Mouse (Mus musculus) lung, embryonic 14.5 days (tissue): ENCODE data around the gene Rnf8. TPM values are rescaled to one million over a fixed set of nuclear protein-coding genes. Genes with fewer than 3 reads are reported as not detected.

Source experiments
- ATAC-seq: fragments of 200-750 bp; cut with Nextera tagmentation; 2 replicates; pipeline ENCODE4 v1.8.0; 2017; ENCODE audit warnings: mild to moderate bottlenecking, moderate TSS enrichment, moderate library complexity; ENCODE audit not compliant: insufficient read depth
- DNase-seq: peaks from one replicate; pipeline ENCODE4 v3.0.0-alpha.2; 2015
- H3K27ac ChIP-seq: fragments of 300-500 bp; sonication (generic); 2 replicates; pipeline ENCODE4 v1.5.1; 2014; ENCODE audit warnings: low read depth, mild to moderate bottlenecking, moderate library complexity
- H3K27me3 ChIP-seq: fragments of 300-500 bp; sonication (generic); 2 replicates; pipeline ENCODE4 v1.6.1; 2014; ENCODE audit warnings: low read length, control low read depth; ENCODE audit not compliant: insufficient read depth
- H3K36me3 ChIP-seq: fragments of 300-500 bp; sonication (generic); 2 replicates; pipeline ENCODE4 v1.6.1; 2014; ENCODE audit warnings: control low read depth; ENCODE audit not compliant: insufficient read depth
- H3K4me1 ChIP-seq: fragments of 300-500 bp; sonication (generic); 2 replicates; pipeline ENCODE4 v1.6.1; 2014; ENCODE audit warnings: antibody characterized with exemption, control low read depth; ENCODE audit not compliant: insufficient read depth
- H3K4me2 ChIP-seq: fragments of 300-500 bp; sonication (generic); 2 replicates; pipeline ENCODE4 v1.6.1; 2014; ENCODE audit warnings: mild to moderate bottlenecking
- H3K4me3 ChIP-seq: fragments of 300-500 bp; sonication (generic); 2 replicates; pipeline ENCODE4 v1.5.1; 2014; ENCODE audit warnings: low read depth, low read length
- H3K9ac ChIP-seq: fragments of 300-500 bp; sonication (generic); 2 replicates; pipeline ENCODE4 v1.6.1; 2014
- H3K9me3 ChIP-seq: fragments of 300-500 bp; sonication (generic); 2 replicates; pipeline ENCODE4 v1.6.1; 2016; ENCODE audit warnings: low read depth, low read length, control low read depth
- CTCF ChIP-seq: IDR thresholded peaks from 2 replicates; pipeline ENCODE4 v1.5.1; 2016; ENCODE audit warnings: antibody characterized with exemption, low read depth
- WGBS: fragments of 180-500 bp; shearing (Covaris S2); extraction: QIAGEN DNeasy Blood & Tissue Kit; methylation state at CpG from one replicate; pipeline ENCODE4 v1.1.7; 2014; 5-methylcytosine and 5-hydroxymethylcytosine counted together
- polyA plus RNA-seq: library from polyadenylated mRNA; unstranded; fragments of >200 nt; fragmentation: Nextera tagmentation; extraction: Ambion mirVana; gene quantifications from 2 replicates; pipeline ENCODE4 v1.2.1, GENCODE M21; 2014

Gene Rnf8
- polyA plus RNA-seq, 1 experiment from 2014 or later = 72.1 TPM

DNA sequence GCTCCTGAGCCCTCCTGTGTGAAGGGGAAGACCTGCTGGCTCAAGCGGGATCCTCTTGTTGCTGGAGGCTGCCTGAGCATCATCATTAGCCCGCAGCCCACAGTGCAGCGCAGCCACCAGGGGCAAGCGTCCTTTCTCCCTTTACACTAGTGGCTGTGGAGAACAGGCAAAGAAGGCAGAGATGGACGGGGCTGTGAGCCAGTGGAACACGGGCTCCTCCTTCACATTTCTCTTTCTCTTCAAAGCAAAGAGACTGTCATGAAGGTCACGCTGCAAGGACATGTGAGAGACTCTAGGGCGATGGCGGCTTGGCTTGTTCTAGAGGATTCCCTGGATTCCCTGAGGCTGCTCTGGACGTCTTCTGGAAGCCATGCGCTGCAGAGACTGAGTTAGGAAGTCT lies 26.4 kb downstream of the Rnf8 start:
- ATAC-seq = no peak

GRCm38 (mm10) chr17:29642219-29642618 lies 27.6 kb downstream of the Rnf8 start:
- 54% methylated on average over 3 of the region's 3 CpGs for WGBS
- TF ChIP-seq CTCF = no peak
- Histone ChIP-seq H3K9me3 (no peaks in the 10 kb centered on the region), H3K9ac (no peak overlapping the region), H3K4me3 (no peak overlapping the region), H3K36me3 (peaks cover 56% of the 10 kb centered on the region), H3K27me3 (no peaks in the 10 kb centered on the region), H3K27ac (no peak overlapping the region), H3K4me2 (no peak overlapping the region), H3K4me1 (no peaks in the 10 kb centered on the region)
- ATAC-seq (no peak), DNase-seq (no peak)

More for the DNA sequence above, 26.4 kb downstream of the Rnf8 start:
- H3K4me3 ChIP-seq = no peak overlapping the region
- 89% methylated on average over 11 of the region's 11 CpGs for WGBS
- H3K4me2 ChIP-seq = no peak overlapping the region
- no peaks in the 10 kb centered on the region for H3K4me1 ChIP-seq
- no peak overlapping the region for H3K9ac ChIP-seq
- no peak for TF ChIP-seq CTCF
- peaks cover 69% of the 10 kb centered on the region for H3K36me3 ChIP-seq
- no peaks in the 10 kb centered on the region for H3K27me3 ChIP-seq
- H3K27ac ChIP-seq = no peak overlapping the region
- H3K9me3 ChIP-seq = no peaks in the 10 kb centered on the region
- no peak for DNase-seq

DNA sequence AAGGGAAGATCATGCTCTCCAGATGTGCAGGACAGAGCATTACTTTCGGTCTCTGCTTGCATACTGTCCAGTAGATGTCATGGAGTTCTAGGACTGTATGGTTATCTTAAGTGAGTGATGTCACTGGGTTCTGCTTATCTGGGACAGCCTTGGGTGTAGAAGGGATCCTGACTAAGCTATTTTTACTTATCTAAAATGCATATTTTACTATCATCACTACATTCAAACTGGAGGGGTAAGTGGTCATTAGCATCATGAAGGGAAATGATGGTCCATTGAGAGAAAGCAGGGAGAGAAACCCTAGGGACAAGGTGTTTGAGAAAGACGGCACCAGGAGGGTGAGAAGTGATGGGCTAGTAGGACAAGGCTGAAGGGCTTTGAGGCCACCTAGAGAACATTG lies 43.7 kb downstream of the Rnf8 start:
- H3K4me2 ChIP-seq = no peak overlapping the region; the same call in 1 of the 2 replicates
- TF ChIP-seq CTCF = no peak
- H3K27me3 ChIP-seq = no peaks in the 10 kb centered on the region
- 38% methylated on average over 2 of the region's 2 CpGs for WGBS
- no peak for DNase-seq
- no peaks in the 10 kb centered on the region for H3K9me3 ChIP-seq
- no peak overlapping the region for H3K27ac ChIP-seq
- ATAC-seq = no peak
- no peak overlapping the region; the same call in 1 of the 2 replicates for H3K4me3 ChIP-seq
- H3K9ac ChIP-seq = no peak overlapping the region
- H3K36me3 ChIP-seq = peaks cover 5% of the 10 kb centered on the region; the same call in 1 of the 2 replicates
- H3K4me1 ChIP-seq = no peaks in the 10 kb centered on the region; the same call in 1 of the 2 replicates

DNA sequence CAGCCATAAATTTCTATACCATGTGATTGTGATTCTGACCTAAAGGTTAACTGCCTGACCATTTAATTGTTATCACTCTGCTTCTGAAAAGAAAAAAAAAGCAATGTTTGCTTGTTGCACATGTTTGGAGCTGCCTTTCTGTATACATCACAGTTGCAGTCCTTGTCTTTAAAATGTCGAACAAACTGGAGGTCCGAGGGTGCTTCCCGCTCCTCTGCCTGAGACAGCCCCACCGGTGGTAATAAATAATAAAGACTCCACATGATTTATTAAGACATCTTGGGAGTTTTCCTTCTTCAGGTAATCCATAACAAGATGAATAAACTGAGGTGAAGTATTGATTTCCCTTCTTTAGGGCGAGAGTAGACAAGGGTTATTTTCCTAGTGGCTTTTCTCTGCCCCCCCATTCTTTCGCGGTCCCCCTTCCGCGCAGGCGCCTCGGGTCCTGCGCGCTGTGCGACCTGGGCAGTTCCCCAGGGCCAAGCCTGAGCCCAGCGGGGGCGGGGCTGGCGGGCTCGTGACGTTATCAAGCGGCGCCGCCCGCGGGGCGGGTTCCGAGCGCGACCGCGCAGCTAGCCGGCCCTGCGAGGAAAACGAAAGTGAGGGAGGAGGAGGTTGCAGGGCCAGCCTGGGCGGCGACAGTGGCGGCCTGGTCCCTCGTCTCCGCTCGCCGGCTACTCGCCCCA lies 45.6 kb downstream of the Rnf8 start, which contains the start of gene Cmtr1:
Gene Cmtr1 (plus strand): TSS at position 520 of the 686 bp plus-strand sequence.
- Histone ChIP-seq H3K27ac (peak within 1 kb of the TSS; percentile 90), H3K4me2 (peak within 1 kb of the TSS; percentile 74), H3K4me3 (peak within 1 kb of the TSS; percentile 92), H3K4me1 (no peaks in the 10 kb centered on the region; the same call in 1 of the 2 replicates), H3K27me3 (no peaks in the 10 kb centered on the region), H3K36me3 (peaks cover 22% of the 10 kb centered on the region; the same call in 1 of the 2 replicates), H3K9ac (peak within 1 kb of the TSS; percentile 95), H3K9me3 (no peaks in the 10 kb centered on the region)
- no peak for TF ChIP-seq CTCF
- ATAC-seq (peak; percentile 97), DNase-seq (peak; percentile 99)
- under 1% methylated on average over 36 of the region's 41 CpGs for WGBS

GRCm38 (mm10) chr17:29660762-29661391 lies 46.3 kb downstream of the Rnf8 start:
- no peak for TF ChIP-seq CTCF
- Histone ChIP-seq H3K27ac (peak overlapping the region; percentile 90), H3K9me3 (no peaks in the 10 kb centered on the region), H3K4me1 (no peaks in the 10 kb centered on the region; the same call in 1 of the 2 replicates), H3K4me3 (peak overlapping the region; percentile 92), H3K27me3 (no peaks in the 10 kb centered on the region), H3K4me2 (peak overlapping the region; percentile 74), H3K9ac (peak overlapping the region; percentile 95), H3K36me3 (peaks cover 24% of the 10 kb centered on the region; the same call in 1 of the 2 replicates)
- under 1% methylated on average over 39 of the region's 41 CpGs for WGBS
- peak; percentile 41 for DNase-seq
- ATAC-seq = peak; percentile 78

- Histone ChIP-seq H3K9ac (no peak overlapping the region), H3K4me3 (no peak overlapping the region), H3K27ac (no peak overlapping the region), H3K4me2 (no peak overlapping the region), H3K4me1 (no peaks in the 10 kb centered on the region; the same call in 1 of the 2 replicates), H3K36me3 (peaks cover 24% of the 10 kb centered on the region; the same call in 1 of the 2 replicates), H3K27me3 (no peaks in the 10 kb centered on the region), H3K9me3 (no peaks in the 10 kb centered on the region)
- DNase-seq = no peak
- no peak for ATAC-seq
- 88% methylated on average over 6 of the region's 6 CpGs for WGBS
- TF ChIP-seq CTCF = no peak
These were observed 47.6 kb downstream of the Rnf8 start for GRCm38 (mm10) chr17:29662145-29662544.
